Mouse (Mus musculus) heart, adult 8-10 months (tissue): ENCODE results near the gene Sdha. TPM values are rescaled to one million over a fixed set of nuclear protein-coding genes. Genes with fewer than 3 reads are reported as not detected.

Source experiments
- DNase-seq: peaks from one replicate; pipeline ENCODE4 v3.0.0; 2022; ENCODE audit warnings: low spot score
- total RNA-seq, 4 experiments: library from RNA; stranded (reverse); gene quantifications; 2 replicates each; pipeline ENCODE4 v1.2.4; 2022

The Sdha gene
- 1,000 to 10,000 TPM; 1,332 to 1,570 (median 1,418) TPM for total RNA-seq

DNA sequence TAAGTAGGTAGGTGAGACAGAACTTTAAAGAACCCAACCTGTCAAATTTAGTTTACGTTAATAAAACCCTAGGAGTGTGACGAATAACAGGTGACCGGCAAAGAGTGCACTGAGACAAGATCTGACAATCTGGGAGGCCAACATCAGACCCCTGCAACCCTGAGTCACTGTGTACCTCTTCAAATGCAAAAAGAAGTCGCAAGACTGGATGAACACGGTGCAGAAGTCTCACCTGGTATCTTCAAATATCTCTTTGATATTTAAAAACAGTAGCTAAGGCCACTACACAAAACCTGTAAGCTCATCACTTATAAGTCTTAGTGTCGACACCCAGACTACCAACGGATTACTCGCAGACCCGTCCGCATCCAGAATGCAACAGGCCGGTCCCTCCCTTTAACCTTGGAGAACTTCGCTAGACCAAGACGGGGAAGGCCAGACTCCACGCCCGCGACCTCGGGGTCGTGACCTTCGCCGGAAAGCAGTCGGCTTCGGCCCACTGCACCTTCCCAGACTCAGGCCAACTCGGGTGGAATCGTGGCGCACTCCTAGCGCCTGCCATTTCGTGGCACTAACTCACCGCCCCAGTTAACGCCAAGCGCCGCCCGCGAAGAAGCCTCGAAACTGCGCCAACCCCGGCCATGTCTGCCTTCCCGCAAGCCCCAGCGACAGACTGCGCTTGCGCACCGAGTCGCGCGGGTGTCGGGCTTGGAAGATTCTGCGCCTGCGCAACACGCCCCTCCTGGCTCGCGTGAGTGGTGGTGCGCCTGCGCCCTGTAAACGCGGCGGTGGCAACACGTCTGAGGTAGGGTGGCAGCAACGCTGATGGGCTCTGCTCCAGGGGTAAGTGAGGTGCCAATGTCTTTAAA is at the start of gene Sdha, which contains the start of gene Ccdc127:
Sdha (minus strand) TSS at position 715 of the 869 bp plus-strand sequence.
Ccdc127 (plus strand) TSS at position 744 of the 869 bp plus-strand sequence.
- DNase-seq: peak; percentile 95

DNA sequence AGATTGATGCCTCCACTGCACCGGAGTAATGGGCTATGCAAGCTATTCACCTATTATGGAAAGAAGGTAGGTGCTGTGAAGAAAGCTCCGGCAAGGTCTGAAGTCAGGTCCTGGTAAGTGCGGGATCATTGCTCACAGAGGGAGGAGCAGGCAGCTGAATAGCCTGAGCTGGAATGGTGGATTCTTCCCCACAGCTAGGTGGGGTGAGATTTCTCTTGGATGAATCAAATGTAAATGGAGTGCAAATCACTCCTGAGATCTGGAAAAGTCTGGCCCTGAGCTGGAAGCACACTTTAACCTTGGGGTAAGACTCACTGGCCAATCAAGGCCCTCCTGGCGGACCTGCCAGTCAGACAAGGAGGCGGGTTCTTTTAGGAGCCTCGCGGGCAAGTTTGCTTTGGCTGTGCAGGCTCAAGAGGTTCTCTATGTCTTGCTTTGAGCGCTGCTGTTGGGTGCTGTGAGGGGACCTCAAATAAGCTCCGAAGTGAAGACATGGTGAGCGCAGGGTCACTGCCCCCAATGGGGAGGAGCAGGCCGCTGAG is 49.3 kb upstream of the Sdha start, which contains the start of gene Ftl1-ps1:
Ftl1-ps1 (plus strand) TSS at position 397 of the 542 bp plus-strand sequence.
- DNase-seq: no peak

DNA sequence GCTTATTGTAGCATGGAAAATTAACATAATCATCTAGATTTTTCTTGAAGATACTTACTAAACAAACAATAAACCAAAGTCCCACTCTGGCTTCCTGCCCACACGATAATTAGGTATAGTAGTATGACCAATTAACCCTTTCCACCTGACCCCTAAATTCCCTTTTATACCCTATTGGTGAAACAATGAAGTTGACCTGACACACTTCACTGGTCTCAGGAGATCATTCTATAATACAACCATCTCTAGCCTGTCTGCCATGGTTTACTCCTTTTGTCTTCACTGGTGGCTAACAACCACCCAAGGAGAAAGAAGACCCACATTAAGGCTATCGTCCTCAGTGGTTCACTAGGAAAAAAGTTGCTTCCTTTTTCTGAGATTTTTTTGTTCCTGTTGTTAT is 41.1 kb upstream of the Sdha start:
- DNase-seq: no peak

DNA sequence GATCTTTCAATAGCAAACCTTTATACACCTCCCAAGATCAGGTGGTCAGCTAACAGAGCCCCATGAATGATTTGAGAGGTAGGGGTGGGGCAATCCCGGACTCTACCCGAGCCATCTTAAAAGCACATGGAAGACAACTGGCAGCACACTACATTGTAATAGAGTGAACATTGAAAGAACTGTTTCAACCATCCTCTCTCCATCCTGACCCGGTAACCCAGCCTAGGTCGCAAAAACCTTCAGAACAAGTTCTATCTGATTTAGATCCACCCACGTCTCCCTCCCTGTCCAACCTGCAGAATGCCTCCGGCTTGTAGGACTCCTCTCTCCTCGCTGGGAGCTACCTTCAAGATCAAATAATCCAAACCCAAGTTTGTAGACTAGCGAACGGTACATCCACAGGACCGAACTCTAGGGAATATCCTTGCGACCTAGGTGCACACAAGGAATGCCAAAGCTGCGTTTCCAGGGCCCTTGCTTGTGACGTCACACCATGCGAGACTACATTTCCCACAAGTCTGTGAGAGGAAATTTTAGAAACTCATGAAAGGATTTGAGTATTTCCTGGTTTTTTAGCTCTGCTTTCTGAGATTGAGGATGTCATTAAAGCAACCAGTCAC is 40.4 kb upstream of the Sdha start, which contains the start of gene Zfp72:
Zfp72 (minus strand) TSS at position 466 of the 620 bp plus-strand sequence.
- peak; percentile 84 for DNase-seq

DNA sequence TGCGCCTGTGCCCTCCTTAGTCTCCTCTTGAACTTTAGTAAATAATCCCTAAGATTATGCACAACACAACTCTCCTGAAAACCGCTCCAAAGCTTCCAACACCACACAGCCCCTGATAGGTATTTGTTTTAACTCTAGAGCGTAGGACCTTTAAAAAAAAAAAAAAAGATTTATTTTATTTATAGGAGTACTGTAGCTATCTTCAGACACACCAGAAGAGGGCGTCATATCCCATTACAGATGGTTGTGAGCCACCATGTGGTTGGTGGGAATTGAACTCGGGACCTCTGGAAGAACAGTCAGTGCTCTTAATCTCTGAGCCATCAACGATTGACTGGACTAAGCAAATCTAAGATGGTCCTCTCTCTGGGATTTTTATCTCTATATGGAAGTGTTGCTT is 39.6 kb upstream of the Sdha start:
- DNase-seq: no peak

DNA sequence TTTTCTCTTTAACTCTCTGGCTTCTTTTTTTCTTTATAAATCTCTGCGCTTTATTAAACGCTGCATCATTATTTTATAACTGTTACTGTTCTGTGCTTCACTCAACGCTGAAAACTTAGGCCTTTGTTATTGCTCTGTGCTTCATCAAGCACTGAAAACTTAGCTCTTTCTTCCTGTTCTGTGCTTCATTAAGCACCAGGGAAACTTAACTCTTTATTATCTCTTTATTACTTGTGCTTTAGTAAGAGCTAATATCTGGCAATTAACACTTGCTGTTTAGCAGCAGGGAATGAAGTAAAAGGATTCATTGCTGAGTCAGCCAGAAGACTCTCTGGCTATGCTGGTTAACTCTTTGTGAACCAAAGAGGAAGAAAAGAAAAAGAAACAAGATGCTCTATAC is 32.2 kb upstream of the Sdha start:
- no peak for DNase-seq

DNA sequence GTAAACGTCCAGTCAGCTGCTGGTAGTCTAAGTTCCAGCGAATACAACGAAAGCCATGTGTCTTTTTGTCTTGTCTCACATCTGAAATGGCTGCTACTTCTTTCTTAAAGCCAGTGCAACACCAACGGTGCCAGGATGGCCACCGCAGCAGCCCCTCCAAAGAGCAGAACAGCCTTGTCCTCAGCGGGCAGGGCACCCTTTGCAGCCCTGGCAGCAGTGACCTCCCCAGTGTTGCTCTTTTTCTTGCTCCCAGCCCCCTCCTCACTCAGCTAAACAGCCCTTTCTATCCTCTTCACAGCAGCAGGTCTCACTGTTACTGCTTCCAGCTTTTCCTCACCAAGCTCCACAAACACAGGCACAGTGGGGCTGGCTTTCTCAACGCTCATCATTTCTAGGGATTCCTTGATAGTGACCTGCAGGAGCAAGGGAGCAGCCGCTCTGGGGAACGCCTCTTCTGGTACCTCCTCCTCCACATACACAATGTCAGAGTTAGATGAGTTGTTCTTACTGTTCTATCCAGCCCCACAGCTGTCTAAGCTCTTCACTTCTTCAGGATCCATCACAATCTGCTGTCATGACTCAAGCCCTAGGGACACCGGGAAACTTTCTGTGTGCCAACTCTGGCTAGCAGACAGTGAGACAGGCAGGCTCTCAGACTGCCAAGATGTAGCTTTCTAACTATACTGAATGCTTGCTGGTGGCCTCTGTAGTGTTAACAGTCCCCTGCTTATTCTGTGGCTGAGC is 31.6 kb upstream of the Sdha start:
- no peak for DNase-seq

DNA sequence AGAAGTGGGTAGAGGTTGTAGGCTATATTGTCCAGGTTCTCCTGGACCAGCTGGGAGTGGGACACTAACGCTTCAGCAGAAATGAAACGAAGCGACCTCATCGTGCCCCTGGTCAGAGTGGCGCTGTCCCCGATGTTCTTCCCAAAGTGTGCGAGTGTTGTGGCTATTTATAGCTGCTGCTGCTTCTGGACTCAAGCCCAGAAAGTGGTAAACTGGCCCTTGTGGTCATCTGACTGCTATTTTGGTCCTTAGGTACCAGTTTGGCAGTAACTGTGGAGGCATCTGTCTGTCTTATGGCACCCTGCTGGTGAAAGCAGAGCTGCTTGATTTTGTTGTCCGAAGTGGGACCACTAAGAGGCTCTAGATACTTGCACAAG is 13.8 kb upstream of the Sdha start, which contains the start of gene Lrrc14b:
Lrrc14b (minus strand) TSS at position 147 of the 377 bp plus-strand sequence.
- peak; percentile 74 for DNase-seq

DNA sequence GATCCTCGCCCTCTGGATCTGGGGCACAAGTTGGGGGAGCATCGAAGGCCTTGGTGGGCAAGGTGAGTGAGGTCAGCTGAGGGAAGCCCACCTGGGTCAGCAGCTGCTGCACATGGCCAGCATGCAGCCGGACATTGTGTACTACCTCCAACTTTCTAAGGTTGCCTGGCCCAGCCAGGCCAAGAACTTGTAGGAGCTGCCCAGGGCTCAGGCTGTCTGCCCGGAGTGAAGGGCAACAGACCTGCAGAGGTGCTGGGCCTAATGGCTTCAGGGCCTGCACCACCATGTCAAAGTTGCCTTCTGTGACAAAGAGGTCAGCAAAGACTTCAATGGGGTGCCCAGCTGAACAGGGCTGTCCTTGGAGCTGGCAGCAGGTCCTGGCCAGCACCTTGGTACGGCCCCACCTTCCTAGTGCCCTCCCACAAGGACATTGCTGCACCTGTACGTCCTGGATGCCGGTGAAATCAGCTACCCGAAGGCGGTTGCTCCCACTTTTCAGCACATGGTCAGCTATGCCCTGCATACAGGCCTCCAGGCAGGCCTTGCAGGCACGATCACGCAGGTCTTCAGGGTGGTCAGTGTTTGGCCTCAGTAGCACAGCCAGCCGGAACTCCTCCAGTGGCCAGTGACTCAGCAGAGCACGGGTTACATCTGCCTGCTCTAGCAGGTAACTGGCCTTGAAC is 13.2 kb upstream of the Sdha start:
- no peak for DNase-seq

DNA sequence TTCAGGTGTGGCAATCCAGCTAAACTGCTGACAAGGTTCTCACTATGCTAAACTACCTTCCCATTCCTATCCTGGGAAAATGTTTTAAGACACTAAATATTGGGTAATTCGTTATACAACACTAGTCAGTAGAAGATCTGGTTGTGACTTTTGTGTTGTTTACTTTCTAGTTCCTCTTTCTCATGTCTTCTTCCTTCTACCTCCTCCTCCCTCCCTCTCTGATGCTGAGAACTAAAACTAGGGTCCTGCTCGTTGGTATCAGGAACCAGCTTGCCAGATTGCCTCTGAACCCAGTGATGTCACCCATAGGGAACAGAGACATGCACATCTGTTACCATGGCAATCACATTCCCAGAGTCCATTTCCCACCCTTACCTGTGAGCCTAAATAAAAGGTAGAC is 12.1 kb upstream of the Sdha start:
- no peak for DNase-seq

DNA sequence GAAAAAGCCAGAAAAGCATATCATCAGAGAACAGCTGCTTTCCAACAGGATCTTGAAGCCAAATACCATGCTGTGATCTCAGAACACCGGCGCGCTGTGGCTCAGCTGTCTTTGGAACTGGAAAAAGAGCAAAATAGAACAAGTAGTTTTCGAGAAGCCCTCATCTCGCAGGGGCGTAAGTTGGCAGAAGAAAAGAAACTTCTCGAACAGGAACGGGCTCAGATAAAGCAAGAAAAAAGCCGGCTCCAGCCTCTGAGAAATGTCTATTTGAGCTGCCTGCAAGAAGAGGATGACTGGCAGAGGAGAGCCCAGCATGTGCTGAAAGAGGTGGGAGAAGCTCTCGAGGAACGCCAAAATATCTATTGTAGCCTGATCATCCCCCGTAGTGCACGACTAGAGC is 6.4 kb upstream of the Sdha start:
- no peak for DNase-seq

DNA sequence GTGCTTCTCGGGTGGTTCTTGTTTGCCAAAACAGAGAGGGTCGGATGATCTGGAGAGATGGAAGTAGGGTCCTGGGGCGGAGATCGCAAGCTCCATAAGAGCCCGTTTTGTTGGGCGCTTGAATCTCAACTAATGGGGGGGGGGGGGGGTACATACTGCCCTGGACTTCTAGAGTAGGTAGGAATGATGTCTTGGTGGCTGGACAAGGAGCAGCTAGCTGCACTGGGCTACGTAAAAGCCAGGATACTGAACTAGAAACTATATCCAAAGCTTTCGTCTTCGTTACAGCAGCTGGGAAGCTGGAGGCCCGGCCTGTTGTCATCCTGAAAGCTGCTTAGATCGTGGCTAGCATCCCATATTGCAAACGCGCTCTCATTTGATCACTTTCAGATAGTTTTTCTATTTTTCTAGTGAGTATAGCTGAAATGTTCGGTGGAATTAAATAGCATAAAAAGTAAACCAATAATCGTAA is 391 bp upstream of the Sdha start:
- DNase-seq: no peak

DNA sequence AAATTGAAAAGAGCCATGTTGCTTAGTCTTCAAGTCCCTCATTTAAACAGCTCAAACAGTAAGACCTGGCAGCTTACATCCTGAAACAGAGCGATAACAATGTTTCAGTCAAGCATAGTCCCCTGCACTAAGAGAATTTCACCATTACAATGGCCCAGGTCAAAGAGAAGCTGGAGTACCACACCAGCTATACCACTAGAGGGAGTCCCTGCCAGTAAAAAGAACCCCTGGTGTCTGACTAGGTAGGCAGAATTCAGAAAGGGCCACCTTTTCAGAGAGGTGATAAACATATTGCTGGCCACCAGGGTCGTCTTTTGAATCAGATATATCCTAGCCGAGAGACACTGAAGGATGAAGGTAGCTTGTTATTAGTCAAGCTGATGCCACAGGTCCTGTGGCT is 9.0 kb downstream of the Sdha start:
- no peak for DNase-seq

DNA sequence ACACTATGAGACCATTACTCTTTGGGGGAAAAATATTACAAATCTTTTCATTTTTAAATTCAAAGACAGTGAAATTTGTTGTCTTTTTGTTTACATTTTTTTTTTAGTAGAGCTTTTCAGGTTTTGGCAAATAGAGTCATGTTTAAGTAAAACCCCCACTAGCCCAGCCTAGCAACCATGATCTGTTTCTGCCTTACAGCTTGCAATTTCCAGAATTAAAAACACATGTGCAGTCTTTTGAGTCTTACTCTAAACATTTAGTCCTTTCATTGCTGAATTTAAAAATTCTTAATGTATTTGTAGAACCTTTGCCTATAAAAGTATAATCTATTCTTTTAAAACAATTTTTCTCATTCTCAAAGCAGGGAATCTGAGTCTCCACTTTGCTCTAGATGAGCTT is 20.8 kb downstream of the Sdha start:
- DNase-seq: no peak

DNA sequence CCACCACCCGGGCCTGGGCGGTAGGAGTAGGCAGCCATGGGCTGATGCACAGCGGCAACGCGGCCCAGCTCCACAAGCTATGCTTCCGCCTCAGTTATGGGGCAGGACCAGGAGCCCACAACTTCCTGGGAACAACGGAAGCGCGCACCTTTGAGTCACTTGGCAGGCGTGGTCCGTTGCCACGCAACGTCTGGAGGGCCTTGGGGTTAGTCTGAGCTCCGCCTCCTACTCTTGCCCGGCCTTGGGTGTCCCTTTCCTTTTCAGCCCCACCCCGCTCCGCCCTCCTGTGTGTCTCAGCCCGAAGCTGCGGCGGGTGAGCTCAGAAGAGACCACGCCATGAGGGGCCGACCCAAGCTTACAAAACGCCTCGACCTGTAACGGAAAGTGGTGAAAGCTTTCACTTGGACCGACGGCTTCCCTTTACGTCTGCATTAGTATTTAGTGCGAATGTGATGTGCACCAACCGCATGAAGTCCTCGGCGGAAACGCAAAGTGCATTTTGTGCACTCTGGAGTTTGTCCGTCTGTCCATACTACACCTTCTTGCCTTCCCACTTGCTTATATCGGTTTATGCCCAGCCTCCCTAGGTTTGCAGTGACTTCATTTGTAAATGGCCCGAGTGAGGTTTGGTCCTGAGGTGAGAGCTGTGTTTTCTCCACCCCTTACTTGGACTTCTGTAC is 32.8 kb downstream of the Sdha start, which contains the start of gene Pdcd6:
Pdcd6 (minus strand) TSS at position 411 of the 680 bp plus-strand sequence.
- peak; percentile 94 for DNase-seq

DNA sequence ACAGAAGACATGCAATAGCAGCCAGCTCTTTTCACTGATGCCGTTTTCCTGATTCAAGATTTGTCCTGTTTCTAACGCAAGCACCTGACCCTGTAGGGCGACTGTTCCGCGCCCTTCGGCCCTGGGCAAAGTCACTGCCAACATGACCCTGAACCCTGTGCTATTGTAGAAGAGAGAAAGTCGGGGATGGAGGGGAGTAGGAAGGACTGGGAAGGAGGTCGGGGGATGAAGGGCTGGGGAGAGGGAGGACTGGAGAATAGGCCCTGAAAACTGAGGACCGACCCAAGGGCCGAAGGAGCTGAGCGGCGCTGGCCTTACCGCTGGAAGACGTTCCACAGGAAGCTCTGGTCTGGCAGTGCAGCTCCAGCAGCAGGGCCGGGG is 33.3 kb downstream of the Sdha start:
- no peak for DNase-seq

DNA sequence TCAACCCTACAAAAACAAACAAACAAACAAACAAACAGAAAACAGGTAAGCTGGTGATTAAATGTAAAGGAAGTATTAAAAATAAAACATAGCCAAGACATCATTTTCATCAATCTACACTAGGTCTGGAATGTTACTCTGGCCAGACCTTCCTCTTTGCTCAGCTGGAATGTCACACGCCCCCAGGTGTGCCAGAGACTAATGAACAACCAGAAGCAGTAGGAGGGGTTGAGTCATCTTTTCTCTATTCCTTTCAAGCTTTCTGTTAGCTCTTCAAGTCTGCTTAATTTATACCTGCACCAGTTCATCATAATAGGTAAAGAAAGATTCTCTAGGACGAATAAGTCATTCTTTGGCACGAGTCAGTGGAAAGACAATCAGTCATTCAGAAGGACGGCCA is 33.7 kb downstream of the Sdha start:
- DNase-seq: no peak

DNA sequence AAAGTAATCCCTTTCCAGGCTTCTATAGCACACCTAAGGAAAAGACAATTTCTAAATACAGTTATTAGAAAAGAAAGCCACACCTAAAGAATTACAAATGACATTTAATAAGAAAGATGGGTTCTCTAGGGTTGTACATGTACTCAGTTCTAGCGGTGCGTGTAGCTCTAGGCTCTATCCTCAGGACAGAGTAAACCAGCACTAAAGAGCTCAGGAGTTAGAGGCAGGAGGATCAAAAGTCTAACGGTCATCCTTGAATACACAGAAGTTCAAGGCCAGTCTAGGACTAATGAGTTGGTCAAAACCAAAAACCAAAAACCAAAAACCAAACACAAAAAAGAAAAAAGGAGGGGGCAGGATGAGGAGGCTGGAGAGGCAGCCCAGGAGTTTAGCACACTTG is 35.5 kb downstream of the Sdha start:
- DNase-seq: no peak

DNA sequence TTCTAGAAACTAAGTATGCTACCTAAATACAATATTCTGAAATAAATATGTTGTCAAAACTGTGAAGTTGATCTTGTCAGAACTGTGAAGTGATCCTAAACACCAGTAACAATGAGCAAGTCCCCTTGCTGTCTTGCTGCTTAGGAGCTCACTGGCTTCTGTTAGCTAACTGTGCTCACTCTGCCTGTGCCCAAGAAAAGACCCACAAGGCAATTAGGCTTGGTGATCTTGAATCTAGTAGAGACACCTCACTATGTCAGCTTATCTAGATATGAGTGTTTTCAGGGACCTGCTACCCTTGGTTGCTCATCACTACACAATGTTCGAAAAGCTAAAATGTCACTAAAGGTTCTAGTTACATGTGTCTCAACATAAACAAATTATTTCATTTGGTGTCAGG is 44.3 kb downstream of the Sdha start:
- no peak for DNase-seq

DNA sequence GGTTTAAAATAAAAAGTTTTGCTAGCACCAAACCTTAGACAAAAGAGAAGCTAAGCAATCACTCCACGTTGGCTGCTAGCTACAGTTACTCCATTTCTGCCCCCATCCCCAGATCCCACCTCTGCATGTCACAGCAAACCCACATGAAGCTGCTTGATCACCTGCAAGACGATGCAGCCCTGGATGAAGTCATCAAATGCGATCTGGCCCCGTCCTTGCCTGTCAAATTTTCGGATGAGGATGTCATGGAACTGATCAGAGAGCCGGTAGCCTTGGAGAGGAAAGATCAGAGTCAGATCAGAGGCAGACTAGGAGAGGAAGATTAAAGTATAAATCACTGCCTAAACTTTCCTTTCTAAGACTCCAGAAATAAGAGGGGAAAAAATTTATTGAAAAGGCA is 44.7 kb downstream of the Sdha start:
- DNase-seq: no peak
